Mouse (Mus musculus): ENCODE data around the gene Fig4. TPM values are rescaled to one million over a fixed set of nuclear protein-coding genes. Genes with fewer than 3 reads are reported as not detected.

Fig4 gene
- total RNA-seq, 1 experiment from 2014 or later, result 32.2 TPM

GRCm38 (mm10) chr10:41274871-41275270 lies 28.2 kb downstream of the Fig4 start:
- ATAC-seq (replicated peaks; ENCODE audit: insufficient number of reproducible peaks, low FRiP score, low TSS enrichment, poor library complexity, severe bottlenecking), result no peak

- no peak for ATAC-seq (replicated peaks; ENCODE audit: insufficient number of reproducible peaks, low FRiP score, low TSS enrichment, poor library complexity, severe bottlenecking)
Measured at GRCm38 (mm10) chr10:41271860-41272259, 31.2 kb downstream of the Fig4 start.

- no peak for ATAC-seq (replicated peaks; ENCODE audit: insufficient number of reproducible peaks, low FRiP score, low TSS enrichment, poor library complexity, severe bottlenecking)
Measured at GRCm38 (mm10) chr10:41261889-41262288, 41.2 kb downstream of the Fig4 start.

- no peak for ATAC-seq (replicated peaks; ENCODE audit: insufficient number of reproducible peaks, low FRiP score, low TSS enrichment, poor library complexity, severe bottlenecking)
Measured at GRCm38 (mm10) chr10:41261218-41261617, 41.8 kb downstream of the Fig4 start.

- ATAC-seq (replicated peaks; ENCODE audit: insufficient number of reproducible peaks, low FRiP score, low TSS enrichment, poor library complexity, severe bottlenecking), result no peak
Measured at GRCm38 (mm10) chr10:41260243-41261006, 42.6 kb downstream of the Fig4 start.

- no peak for ATAC-seq (replicated peaks; ENCODE audit: insufficient number of reproducible peaks, low FRiP score, low TSS enrichment, poor library complexity, severe bottlenecking)
Measured at GRCm38 (mm10) chr10:41250749-41251065, 52.4 kb downstream of the Fig4 start.

GRCm38 (mm10) chr10:41250045-41250748 lies 52.9 kb downstream of the Fig4 start:
- ATAC-seq (replicated peaks; ENCODE audit: insufficient number of reproducible peaks, low FRiP score, low TSS enrichment, poor library complexity, severe bottlenecking), result no peak

GRCm38 (mm10) chr10:41249006-41249659 lies 53.9 kb downstream of the Fig4 start:
- ATAC-seq (replicated peaks; ENCODE audit: insufficient number of reproducible peaks, low FRiP score, low TSS enrichment, poor library complexity, severe bottlenecking), result no peak

GRCm38 (mm10) chr10:41247800-41248473 lies 55.1 kb downstream of the Fig4 start:
- no peak for ATAC-seq (replicated peaks; ENCODE audit: insufficient number of reproducible peaks, low FRiP score, low TSS enrichment, poor library complexity, severe bottlenecking)

GRCm38 (mm10) chr10:41246111-41246510 lies 56.9 kb downstream of the Fig4 start:
- ATAC-seq (replicated peaks; ENCODE audit: insufficient number of reproducible peaks, low FRiP score, low TSS enrichment, poor library complexity, severe bottlenecking), result no peak

- ATAC-seq (replicated peaks; ENCODE audit: insufficient number of reproducible peaks, low FRiP score, low TSS enrichment, poor library complexity, severe bottlenecking), result no peak
Measured at GRCm38 (mm10) chr10:41245477-41245876, 57.6 kb downstream of the Fig4 start.

GRCm38 (mm10) chr10:41245028-41245427 lies 58.0 kb downstream of the Fig4 start:
- no peak for ATAC-seq (replicated peaks; ENCODE audit: insufficient number of reproducible peaks, low FRiP score, low TSS enrichment, poor library complexity, severe bottlenecking)

- ATAC-seq (replicated peaks; ENCODE audit: insufficient number of reproducible peaks, low FRiP score, low TSS enrichment, poor library complexity, severe bottlenecking), result no peak
Measured at GRCm38 (mm10) chr10:41243930-41244329, 59.1 kb downstream of the Fig4 start.

- ATAC-seq (replicated peaks; ENCODE audit: insufficient number of reproducible peaks, low FRiP score, low TSS enrichment, poor library complexity, severe bottlenecking), result no peak
Measured at GRCm38 (mm10) chr10:41241558-41242242, 61.4 kb downstream of the Fig4 start.

GRCm38 (mm10) chr10:41241080-41241479 lies 62.0 kb downstream of the Fig4 start:
- no peak for ATAC-seq (replicated peaks; ENCODE audit: insufficient number of reproducible peaks, low FRiP score, low TSS enrichment, poor library complexity, severe bottlenecking)

- no peak for ATAC-seq (replicated peaks; ENCODE audit: insufficient number of reproducible peaks, low FRiP score, low TSS enrichment, poor library complexity, severe bottlenecking)
Measured at GRCm38 (mm10) chr10:41236020-41236419, 67.0 kb downstream of the Fig4 start.

GRCm38 (mm10) chr10:41235584-41235983 lies 67.5 kb downstream of the Fig4 start:
- no peak for ATAC-seq (replicated peaks; ENCODE audit: insufficient number of reproducible peaks, low FRiP score, low TSS enrichment, poor library complexity, severe bottlenecking)

GRCm38 (mm10) chr10:41235159-41235558 lies 67.9 kb downstream of the Fig4 start:
- no peak for ATAC-seq (replicated peaks; ENCODE audit: insufficient number of reproducible peaks, low FRiP score, low TSS enrichment, poor library complexity, severe bottlenecking)

- ATAC-seq (replicated peaks; ENCODE audit: insufficient number of reproducible peaks, low FRiP score, low TSS enrichment, poor library complexity, severe bottlenecking), result no peak
Measured at GRCm38 (mm10) chr10:41234552-41234951, 68.5 kb downstream of the Fig4 start.

Data from monocyte, adult 5-6 weeks (primary cell).